Mouse (Mus musculus) heart, adult 2 months (tissue): Measurements from ENCODE around the gene Rbms1.

Experiments used
- CTCF ChIP-seq: fragments of 200-600 bp; IDR thresholded peaks from 2 replicates; pipeline ENCODE4 v1.8.1; 2022; ENCODE audit warnings: antibody characterized with exemption, mild to moderate bottlenecking, moderate library complexity
- EP300 ChIP-seq: fragments of 200-500 bp; IDR thresholded peaks from 2 replicates; pipeline ENCODE4 v1.6.1; 2011; ENCODE audit warnings: low read depth, low read length, control low read depth; ENCODE audit not compliant: insufficient read depth
- POLR2A ChIP-seq: fragments of 200-500 bp; IDR thresholded peaks from 2 replicates; pipeline ENCODE4 v1.6.1; 2011; ENCODE audit warnings: mild to moderate bottlenecking, low read depth, low read length, control low read depth; ENCODE audit not compliant: insufficient read depth

- TF ChIP-seq CTCF (no peak), POLR2A (no peak), EP300 (no peak)
These were observed 94.8 kb downstream of the Rbms1 start for GRCm38 (mm10) chr2:60868060-60868662.
